Mouse (Mus musculus) embryonic fibroblast, embryonic 13.5 days (primary cell): ENCODE measurements around the gene Slc25a33. TPM values are rescaled to one million over a fixed set of nuclear protein-coding genes. Genes with fewer than 3 reads are reported as not detected.
A peak's percentile ranks its signal among the peaks of the same experiment; 100 is the strongest.
"Not testable (repeated sequence)": the region's sequence is repeated elsewhere in the genome, so short reads cannot be mapped to it uniquely, and the experiment has no call there.

Experiments used
- H3K27ac ChIP-seq: 2 replicates; pipeline ENCODE4 v1.5.1; 2012; ENCODE audit warnings: low read length, control low read depth, inconsistent platforms; ENCODE audit not compliant: insufficient read depth
- H3K4me1 ChIP-seq: 2 replicates; pipeline ENCODE4 v1.6.1; 2011; ENCODE audit warnings: low read length; ENCODE audit not compliant: control insufficient read depth, insufficient read depth
- H3K4me3 ChIP-seq: 2 replicates; pipeline ENCODE4 v1.5.1; 2011; ENCODE audit warnings: mild to moderate bottlenecking, control low read depth, low read length; ENCODE audit not compliant: insufficient read depth
- CTCF ChIP-seq: IDR thresholded peaks from 2 replicates; pipeline ENCODE4 v1.5.1; 2011; ENCODE audit warnings: mild to moderate bottlenecking, control low read depth, low read length, moderate library complexity, borderline replicate concordance; ENCODE audit not compliant: insufficient read depth
- POLR2A ChIP-seq: IDR thresholded peaks from 2 replicates; pipeline ENCODE4 v1.6.1; 2011; ENCODE audit warnings: low read depth, mild to moderate bottlenecking, control low read depth, low read length, moderate library complexity
- polyA plus RNA-seq: library from polyadenylated mRNA; stranded (reverse); fragments of >200 nt; gene quantifications from 2 replicates; pipeline ENCODE4 v1.2.4, GENCODE M21; 2011; ENCODE audit warnings: low read depth; ENCODE audit not compliant: missing spikeins, insufficient read length

Slc25a33 gene
- polyA plus RNA-seq, 1 experiment: 5.7 TPM

DNA sequence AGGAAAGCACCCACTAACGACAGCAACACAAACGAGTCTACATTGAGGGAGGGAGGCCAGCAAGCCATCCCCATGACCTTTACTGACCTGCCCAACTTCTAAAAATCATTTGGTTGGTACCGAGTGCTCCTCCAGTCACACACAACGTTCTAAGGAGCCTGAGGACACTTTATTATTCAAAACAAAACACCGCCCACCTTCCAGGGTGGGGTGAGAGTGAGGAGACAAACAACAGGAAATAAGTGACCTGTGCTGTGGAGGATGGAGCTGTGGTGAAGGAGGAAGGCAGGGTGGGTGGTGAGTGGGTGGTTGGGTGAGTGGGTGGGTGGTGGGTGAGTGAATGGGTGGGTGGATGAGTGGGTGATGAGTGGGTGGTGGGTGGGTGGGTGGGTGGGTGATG is 14.6 kb downstream of the Slc25a33 start:
- Histone ChIP-seq H3K27ac (no peak overlapping the region), H3K4me3 (no peak overlapping the region), H3K4me1 (peaks cover 5% of the 10 kb centered on the region; the same call in 1 of the 2 replicates)
- TF ChIP-seq POLR2A (no peak), CTCF (no peak)

DNA sequence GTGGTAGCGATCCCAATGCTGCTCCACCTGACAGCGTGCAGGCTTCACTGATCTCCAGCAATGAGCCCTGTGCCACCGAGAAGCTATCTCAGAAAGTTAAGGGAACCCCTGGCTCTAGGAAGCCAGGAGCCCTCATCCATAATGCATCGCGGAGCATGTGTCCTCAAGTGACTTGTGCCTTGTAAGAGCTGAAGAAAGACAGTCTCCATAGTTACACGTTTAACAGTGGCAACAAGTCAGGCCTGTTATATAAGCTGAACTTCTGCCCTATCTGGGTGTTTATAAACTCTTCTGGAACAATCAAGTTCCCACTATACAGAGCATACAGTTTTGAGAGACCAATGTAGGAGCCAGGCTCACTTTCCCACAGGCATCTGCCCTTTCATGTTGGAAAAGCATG is 15.7 kb downstream of the Slc25a33 start:
- H3K4me1 ChIP-seq: peaks cover 5% of the 10 kb centered on the region; the same call in 1 of the 2 replicates
- TF ChIP-seq POLR2A: no peak
- no peak for TF ChIP-seq CTCF
- no peak overlapping the region for H3K4me3 ChIP-seq
- no peak overlapping the region for H3K27ac ChIP-seq

DNA sequence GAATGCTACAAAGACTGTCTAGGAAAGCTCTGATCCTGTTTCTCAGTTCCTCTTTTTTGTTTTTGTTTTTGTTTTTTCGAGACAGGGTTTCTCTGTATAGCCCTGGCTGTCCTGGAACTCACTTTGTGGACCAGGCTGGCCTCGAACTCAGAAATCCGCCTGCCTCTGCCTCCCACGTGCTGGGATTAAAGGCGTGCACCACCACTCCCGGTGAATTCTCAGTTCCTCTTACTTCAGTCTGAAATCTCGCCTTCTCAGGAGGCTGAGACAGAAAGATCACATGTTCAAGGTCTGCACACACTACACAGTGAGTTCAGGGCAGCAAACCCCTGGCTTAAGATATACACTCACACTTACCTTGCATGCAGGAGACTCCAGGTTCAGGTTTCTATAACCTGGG is 17.5 kb downstream of the Slc25a33 start:
- not testable (repeated sequence) for H3K4me3 ChIP-seq, H3K27ac ChIP-seq, H3K4me1 ChIP-seq

DNA sequence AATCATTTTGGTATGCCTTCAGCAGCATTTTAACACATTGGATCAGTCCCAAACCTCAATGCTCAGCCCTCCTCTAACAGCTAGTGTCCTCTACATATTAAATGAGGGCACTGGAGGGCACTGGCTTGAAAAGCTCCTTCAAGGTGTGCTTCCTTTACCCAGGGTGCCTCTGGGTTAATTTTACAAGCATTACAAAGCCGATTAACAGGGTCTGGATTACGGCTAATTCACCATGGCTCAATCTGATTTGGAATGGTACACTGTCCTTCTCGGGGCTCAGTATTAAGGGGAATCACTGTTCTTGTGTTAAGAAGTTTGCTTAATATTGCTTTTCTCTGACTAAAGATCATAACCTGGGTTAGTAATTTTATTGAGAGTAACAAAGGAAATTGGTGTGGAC is 21.2 kb downstream of the Slc25a33 start:
- H3K4me3 ChIP-seq: no peak overlapping the region

DNA sequence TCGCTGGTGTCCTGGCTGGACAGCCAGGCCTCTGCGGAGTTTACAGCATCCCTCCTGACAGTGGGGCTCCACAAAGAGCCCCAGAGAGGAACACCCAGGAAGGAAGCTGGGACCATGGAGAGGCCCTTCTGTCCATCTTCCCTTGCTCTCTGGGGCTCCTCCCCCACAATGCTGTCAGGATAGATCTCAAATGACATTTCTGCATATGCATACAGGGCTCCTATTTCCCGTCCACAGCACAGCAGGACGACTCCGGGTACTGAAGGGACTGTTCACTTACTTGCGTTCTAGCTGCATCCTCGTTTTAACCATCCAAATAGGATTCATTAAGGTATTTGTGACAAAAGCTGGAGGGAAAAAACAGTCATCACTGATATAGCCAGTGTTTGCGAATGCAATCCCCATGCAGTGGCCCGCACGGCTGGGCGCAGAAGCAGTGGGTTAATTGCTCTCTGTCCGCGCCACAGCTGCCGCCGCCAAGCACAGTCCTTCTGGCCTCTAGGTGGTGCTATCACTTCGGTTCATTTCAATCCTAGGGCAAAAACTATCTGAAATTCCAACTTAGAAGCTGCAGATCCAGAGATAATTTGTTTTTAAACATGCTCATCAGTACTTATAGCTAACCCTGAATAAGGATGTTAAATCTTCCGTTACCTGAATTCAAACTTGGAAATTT is 21.8 kb downstream of the Slc25a33 start:
- Histone ChIP-seq H3K27ac (no peak overlapping the region), H3K4me3 (no peak overlapping the region), H3K4me1 (peaks cover 7% of the 10 kb centered on the region; the same call in 1 of the 2 replicates)
- TF ChIP-seq CTCF (peak; percentile 72; the same call in 1 of the 2 replicates), POLR2A (no peak)

More for the DNA sequence above, 21.2 kb downstream of the Slc25a33 start:
- Histone ChIP-seq H3K4me1 (peaks cover 7% of the 10 kb centered on the region; the same call in 1 of the 2 replicates), H3K27ac (no peak overlapping the region)
- TF ChIP-seq POLR2A (no peak), CTCF (no peak)

DNA sequence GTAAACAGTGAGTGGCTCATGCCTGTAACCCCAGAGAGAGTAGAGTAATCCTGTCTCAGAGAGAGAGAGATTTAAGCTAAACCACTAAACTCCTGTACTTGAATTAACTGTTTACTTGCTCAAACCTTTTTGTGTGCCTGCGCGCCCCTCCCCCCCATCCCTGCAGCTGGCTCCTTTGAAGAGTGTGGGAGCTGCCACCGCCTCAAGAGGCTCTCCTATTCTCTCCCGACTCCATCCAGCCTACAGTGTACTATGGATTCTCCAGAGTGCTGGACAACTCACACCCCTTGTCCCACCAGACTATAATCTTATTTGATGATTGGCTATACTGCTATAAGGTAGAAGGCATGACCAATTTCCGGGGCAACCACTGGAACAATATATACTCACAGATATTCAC is 23.4 kb downstream of the Slc25a33 start:
- H3K4me3 ChIP-seq: no peak overlapping the region
- H3K4me1 ChIP-seq: peaks cover 2% of the 10 kb centered on the region; the same call in 1 of the 2 replicates
- H3K27ac ChIP-seq: no peak overlapping the region
- no peak for TF ChIP-seq POLR2A
- no peak for TF ChIP-seq CTCF

DNA sequence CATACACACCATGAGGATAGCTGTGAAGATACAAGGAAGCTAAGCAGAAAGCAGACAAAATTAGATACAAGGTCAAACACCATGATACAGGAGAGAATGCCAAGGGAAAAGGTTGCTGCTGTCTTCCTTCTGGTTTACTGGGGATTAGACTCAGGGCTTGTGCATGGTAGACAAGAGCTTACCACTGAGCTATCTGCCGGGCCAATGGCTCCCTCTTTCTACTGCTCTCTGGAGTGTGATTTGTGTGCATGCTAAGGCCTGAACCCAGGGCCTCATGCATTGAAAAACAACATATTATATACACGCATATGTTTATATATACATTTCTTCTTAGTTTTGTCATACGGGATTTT is 24.4 kb downstream of the Slc25a33 start:
- not testable (repeated sequence) for H3K4me3 ChIP-seq, H3K27ac ChIP-seq

DNA sequence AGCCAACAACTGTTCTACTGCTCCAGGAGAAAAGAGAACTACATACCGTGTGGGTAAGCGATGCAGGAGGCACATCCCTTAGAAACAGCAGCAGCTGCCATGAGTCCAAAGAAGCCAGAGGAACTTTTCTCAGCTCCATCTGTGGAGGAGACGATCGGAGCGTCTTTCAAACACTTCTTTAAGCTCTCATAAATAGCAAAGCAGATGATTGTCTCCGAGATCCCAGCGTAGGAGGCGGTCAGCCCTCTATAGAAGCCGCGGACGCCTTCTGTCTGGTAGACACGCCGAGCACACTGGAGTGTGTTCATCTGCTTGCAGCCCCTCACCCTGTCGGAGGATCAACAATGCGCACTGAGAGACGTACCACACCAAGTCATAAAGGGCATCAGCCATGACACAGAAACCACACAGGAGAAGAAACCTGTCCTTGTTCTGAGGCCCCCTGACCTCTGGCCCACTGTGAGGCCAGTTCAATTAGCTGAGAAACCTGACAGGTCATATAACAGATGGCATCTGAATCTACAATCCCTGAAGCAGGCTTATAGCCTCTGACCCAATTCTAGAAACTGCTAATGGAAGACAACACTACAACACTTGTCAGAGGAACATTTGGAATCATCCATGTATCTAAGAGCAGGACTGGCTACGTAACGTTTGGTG is 24.9 kb downstream of the Slc25a33 start:
- TF ChIP-seq POLR2A (no peak), CTCF (no peak)
- Histone ChIP-seq H3K4me1 (0 out of 2 replicates have a peak, but pooled peaks cover 2% of the 10 kb centered on the region), H3K4me3 (no peak overlapping the region), H3K27ac (no peak overlapping the region)

More for the DNA sequence above, 24.4 kb downstream of the Slc25a33 start:
- H3K4me1 ChIP-seq: not testable (repeated sequence)

DNA sequence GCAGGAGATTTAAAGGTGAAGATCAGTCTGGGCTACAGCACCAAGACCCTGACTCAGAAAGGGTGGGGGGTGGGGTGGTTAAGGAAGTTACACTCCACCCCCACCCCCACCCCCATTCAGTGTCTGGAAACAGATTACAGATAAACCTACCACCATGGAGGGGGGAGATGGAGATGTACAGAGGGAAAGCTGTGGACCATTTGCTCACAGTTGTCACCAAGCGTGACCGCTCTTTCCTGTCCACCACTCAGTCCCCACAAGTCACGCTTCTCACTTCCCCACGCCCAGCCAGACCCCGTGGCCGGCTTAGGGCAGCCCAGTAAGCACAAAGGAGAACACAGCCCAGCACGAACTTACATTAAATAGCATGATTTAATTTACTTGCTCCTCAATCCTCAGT is 30.0 kb downstream of the Slc25a33 start:
- Histone ChIP-seq H3K4me3 (no peak overlapping the region), H3K4me1 (no peaks in the 10 kb centered on the region), H3K27ac (no peak overlapping the region)
- TF ChIP-seq POLR2A: no peak
- no peak for TF ChIP-seq CTCF

DNA sequence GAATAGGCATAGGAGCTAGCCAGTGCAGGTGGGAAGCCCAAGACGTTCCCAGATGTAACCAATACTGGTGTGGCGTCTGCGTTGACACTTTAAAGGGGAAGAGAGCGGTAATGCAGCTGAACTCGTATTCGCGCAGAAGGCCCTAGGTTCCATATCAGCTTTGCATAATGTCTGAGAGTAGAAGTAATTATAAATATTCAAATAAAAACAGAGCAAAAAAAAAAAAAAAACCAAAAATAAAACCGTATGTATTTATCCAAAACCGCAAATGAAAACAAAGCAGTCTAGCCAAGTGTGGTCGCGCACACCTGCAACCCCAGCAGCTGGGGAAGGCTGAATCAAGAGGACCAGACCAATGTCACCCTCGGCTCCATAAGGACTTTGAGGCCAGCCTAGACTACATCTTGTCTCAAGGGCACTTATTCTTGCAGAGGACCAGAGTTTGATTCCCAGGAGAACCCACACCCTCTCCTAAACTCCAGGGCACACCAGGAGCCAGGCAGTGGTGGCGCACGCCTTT is 32.0 kb downstream of the Slc25a33 start:
- no peak overlapping the region for H3K27ac ChIP-seq
- H3K4me3 ChIP-seq: no peak overlapping the region
- TF ChIP-seq CTCF: no peak
- TF ChIP-seq POLR2A: no peak
- no peaks in the 10 kb centered on the region for H3K4me1 ChIP-seq

DNA sequence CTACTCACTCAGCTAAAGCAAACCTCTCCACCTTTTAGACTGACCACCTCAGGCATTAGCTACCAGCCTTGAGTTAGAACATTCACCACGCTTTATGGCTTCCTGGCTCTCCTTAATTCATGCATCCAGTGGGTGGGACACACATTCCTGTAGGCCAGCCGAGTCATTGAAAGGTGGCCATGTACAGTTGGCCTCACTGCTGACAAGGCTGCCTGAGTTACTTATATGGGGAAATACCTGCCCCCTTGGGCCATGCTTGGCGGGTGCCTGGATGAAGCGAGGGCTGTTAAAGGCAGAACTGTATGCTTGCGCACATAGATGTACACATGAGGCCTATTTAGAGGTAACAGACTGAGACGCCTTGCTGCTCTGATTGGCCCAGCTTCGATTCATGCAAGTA is 33.8 kb downstream of the Slc25a33 start:
- no peak overlapping the region for H3K27ac ChIP-seq
- no peak for TF ChIP-seq POLR2A
- TF ChIP-seq CTCF: no peak
- no peaks in the 10 kb centered on the region for H3K4me1 ChIP-seq
- no peak overlapping the region for H3K4me3 ChIP-seq
